Mouse (Mus musculus) heart, adult 11 months (tissue): Measurements from ENCODE around the gene Slc12a7.

Experiments used
- DNase-seq: peaks from one replicate; pipeline ENCODE4 v3.0.0; 2022

Slc12a7 gene

DNA sequence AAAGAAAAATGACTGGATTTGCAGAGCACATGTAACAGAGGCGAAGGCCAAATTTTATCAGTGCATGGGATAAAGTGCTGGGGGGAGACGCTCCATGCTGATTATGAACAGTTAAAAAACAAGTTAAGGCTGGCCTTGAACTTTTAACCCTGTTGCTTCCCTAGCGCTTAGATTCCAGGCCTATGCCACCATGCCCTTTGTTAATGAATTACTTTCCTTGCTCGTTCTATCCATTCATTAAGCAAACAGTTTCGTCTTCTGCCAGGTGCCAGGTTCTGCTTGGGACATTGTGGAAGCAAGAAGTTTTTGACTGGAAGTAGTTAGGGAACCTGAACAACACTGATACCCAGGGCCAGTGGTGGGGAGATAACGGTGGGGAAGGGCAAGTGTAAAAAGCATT, 90.8 kb downstream of the Slc12a7 start:
- DNase-seq: no peak

DNA sequence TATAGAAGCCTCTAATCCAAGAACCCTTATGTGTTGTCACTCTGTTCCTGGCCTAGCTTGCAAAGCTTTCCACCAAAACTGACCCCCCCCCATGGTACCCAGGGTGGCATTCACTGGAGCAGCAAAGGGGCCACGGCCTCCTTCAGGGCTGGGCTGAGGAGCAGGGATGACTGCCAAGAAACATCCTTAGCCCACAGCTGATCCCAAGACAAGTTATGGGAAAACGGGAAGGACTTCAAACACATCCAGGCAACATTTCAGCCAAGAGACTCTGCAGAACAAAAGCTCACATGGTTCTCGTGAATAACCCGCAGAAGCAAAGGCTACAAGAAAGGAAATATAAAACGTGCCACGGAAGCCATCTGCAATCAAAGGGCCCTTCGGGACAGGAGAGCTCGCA, 94.3 kb downstream of the Slc12a7 start:
- no peak for DNase-seq

DNA sequence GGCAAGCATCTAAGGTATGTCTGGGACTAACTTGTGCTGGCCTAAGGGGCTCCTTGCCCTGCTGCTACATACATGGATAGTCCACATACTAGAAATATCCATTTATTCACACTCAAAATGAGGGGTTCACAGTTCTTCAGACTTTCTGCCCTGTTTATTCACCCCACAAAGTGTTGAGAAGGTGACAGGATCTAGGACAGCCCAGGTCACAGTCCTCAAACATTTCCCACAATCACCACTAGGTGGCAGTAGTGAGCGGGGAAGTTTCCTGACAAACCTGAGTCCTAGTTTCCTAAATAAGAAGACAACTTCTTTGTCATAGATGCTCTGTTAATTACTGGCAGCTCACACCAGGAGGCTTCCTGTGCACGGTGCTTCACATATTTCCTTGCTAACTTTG, 98.6 kb downstream of the Slc12a7 start:
- DNase-seq: no peak

DNA sequence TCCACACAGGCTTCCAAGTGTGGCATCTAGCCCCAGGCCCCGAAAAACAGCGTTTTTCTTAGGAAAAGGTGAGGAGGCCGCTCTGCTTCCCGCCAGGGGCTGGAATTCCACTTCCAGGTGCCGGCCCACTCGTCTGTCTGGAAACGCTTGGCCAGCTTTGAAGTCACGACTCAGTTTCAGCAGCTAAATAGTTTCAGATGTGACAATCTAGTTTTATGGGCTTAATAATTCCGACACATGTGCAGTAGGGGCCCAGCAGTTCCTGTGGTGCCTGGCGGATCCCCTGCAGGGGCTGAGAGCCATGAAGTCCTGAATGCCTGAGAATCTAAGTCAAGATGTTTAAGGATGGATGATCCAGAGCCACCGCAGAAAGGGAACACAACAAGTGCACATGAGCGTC, 100.9 kb downstream of the Slc12a7 start:
- no peak for DNase-seq

DNA sequence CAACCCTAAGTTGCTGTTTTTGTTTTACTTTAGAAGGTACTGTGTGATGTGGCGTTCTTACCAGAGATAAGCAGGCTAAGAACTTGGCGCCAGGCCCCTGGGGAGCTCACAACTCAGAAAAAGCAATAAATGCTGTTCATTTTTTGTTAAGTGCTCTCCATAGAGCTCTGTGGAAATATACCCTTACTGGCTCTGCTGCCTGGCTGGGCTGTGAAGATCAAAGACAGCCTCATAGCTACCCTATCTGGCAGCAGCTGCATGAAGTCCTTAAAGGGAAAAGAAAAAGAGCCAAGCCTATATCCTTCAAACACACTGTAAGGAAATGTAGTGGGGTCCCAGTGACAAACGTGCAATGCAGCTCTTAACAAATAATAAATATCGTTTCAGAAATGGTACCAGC, 102.9 kb downstream of the Slc12a7 start:
- no peak for DNase-seq

DNA sequence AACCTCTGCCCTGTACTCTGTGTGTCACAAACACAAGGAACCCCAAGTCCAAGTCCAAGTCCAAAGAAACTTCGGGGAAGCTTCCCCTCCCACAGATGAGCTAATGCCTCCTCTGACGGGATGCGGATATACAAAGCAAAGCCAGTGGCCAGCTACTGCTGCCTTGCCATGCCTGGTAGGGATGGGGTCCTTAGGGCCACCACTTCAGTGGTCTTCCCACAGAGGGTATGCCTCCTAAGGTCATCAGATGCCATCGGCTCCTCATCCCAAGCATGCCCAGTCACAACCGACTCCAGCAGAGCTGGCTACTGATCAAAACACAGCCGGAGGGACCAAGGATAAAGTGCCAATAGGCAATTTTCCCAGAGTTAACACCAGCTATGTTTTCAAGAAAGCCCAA, 103.6 kb downstream of the Slc12a7 start:
- peak; percentile 92 for DNase-seq

DNA sequence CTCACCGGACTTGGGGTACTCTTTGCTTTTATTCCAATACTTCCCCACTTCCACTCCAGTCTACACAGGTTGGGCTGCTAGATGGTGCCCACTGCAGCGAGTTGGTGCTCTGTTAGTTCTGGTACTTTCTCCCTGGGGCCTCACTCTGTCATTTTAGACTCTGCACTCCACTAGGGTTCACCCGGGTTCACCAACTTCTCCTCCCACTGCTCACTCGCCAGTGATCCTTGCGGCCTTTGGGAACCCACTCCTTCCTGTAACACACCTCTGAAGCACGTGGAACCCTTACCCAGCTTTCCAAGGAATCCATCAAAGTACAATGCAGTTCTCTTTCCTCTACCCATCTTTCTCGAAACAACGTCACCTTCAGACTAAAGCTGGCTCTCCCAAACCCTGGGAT, 104.8 kb downstream of the Slc12a7 start:
- peak; percentile 88 for DNase-seq

DNA sequence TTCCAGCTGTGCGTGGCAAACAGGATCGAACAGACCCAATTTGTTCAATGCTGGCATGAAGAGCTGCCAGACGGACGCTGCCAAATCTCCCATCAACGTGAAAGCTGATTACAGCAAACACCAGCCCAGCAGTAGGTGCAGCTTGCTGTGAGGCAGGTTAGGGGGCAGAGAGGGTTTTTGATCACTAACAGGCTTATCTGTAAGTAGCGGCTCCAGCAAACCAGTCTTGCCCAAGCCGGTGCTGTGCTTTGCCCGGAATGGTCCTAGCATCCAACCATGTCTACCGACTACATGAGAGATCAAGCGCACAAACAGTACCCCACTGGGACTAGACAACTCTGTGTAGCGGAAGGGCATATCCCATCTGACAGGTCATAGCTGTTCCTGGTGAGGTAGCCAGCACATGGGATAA, 106.2 kb downstream of the Slc12a7 start:
- no peak for DNase-seq

DNA sequence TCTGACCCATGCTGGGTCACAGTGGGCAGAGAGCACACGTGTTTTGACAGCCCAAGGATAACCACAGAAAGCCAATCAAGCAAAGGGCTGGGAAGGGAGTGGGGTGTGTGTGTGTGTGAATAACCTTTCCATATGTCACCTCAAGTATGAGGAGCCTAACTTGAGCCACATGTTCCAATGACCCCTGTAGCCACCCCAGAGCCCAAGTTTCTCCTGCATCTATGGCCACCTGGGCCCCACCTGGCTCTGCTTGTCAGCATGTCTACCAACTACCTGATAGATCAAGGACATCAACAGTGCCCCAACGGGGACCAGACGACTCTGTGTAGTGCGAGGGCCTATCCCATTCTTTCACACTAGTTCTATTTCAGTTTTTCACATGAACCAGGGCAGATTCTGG, 106.8 kb downstream of the Slc12a7 start:
- DNase-seq: no peak

DNA sequence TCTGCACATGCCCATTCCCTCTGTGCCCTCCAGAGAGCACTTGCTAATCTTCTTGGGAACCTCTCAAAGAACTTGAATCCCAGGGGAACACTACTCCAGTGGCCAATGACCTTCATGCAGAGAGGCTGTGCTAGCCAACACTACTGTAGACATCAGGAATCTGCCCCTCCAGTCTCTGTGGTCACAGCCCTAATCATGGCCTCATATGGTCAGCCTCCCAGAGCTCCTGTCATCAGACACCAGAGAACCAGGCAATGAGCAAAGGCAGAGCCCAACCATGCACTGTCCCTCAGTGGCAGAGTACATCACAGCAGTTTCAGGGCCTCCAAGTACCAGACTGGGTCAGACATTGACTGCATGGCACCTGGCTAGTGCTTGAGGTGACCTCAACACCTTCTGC, 109.8 kb downstream of the Slc12a7 start:
- DNase-seq: peak; percentile 92

DNA sequence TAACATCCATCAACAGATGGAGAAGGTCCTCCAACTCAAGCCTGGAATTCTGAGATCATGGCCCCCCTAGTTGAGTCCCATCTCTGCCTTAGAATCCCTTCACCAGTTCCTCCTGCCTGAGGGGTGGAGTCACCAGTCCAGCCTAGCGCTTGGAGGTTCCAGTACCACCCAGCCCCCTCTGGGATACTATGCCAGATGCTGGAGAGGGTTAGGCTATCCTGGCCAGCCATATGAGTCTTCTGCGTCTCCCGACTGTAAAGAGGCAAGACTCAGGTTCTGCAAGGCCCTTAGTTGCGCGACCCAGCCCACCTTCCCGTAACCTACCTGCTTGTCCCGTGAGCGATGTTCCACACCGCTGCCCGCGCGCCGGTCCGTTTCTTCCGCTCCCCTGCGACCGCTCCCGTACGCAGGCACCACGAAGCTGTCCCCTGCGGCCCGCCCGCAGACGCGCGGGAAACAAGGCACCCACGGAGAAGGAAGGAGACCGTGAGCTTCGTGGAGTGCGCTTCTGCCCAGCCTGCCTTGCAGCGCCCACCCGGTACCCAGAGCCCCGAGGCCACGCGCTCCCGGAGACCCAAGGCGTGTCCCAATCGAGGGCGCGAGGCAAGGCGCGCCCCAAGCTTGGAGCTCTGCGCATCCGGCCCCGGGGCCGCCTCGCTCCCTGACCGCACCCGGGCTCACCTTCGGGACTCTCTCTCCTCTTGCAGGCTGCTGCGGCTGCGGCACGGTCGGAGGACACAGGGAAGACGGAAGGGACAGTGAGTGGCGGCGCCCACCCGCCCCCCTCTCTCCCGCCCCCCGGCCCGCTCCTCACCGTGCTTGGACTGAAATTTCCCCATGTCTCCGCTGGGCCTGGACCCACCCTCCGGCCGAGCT, 113.9 kb downstream of the Slc12a7 start:
- DNase-seq: no peak

DNA sequence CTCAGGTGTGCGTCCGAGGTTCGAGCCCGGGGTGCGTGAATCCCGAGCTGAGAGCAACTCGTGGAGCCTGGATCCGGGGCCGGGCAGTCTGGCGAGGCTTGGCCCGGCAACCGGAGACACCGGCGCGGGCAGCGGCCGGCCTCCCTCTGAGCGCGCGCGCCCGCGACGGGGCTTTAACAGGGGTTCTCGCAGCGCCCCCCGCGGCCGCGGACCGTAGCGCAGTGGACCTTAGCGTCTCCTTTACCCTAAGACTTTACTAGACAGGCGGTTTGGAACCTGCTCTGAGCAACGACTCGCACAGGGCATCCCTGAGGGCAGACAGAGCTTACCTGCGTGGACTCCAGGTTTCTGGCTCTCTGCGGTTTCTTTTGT, 114.6 kb downstream of the Slc12a7 start, which contains the start of gene Nkd2:
TSS of gene Nkd2 (minus strand) at position 167 of the 372 bp plus-strand sequence.
- peak; percentile 99 for DNase-seq
